Mouse (Mus musculus) limb, embryonic 12.5 days (tissue): Measurements from ENCODE around the gene Mgarp. TPM values are rescaled to one million over a fixed set of nuclear protein-coding genes. Genes with fewer than 3 reads are reported as not detected.

Source experiments
- ATAC-seq: fragments of 200-750 bp; cut with Nextera tagmentation; 2 replicates; pipeline ENCODE4 v1.8.0; 2017; ENCODE audit warnings: low read depth, moderate TSS enrichment; ENCODE audit not compliant: insufficient number of reproducible peaks, insufficient read depth, low FRiP score, low TSS enrichment
- H3K27ac ChIP-seq: fragments of 300-500 bp; sonication (generic); 2 replicates; pipeline ENCODE4 v1.5.1; 2016; ENCODE audit warnings: mild to moderate bottlenecking, moderate library complexity
- H3K27me3 ChIP-seq: fragments of 300-500 bp; sonication (generic); 2 replicates; pipeline ENCODE4 v1.6.1; 2016; ENCODE audit warnings: mild to moderate bottlenecking, moderate library complexity
- H3K36me3 ChIP-seq: fragments of 300-500 bp; sonication (generic); 2 replicates; pipeline ENCODE4 v1.6.1; 2016; ENCODE audit warnings: mild to moderate bottlenecking, moderate library complexity
- H3K4me1 ChIP-seq: fragments of 300-500 bp; sonication (generic); replicated peaks from 2 replicates; pipeline ENCODE4 v1.6.1; 2016
- H3K4me2 ChIP-seq: fragments of 300-500 bp; sonication (generic); 2 replicates; pipeline ENCODE4 v1.6.1; 2016; ENCODE audit warnings: mild to moderate bottlenecking, moderate library complexity
- H3K4me3 ChIP-seq: fragments of 300-500 bp; sonication (generic); replicated peaks from 2 replicates; pipeline ENCODE4 v1.5.1; 2016; ENCODE audit warnings: mild to moderate bottlenecking
- H3K9ac ChIP-seq: fragments of 300-500 bp; sonication (generic); replicated peaks from 2 replicates; pipeline ENCODE4 v1.6.1; 2016; ENCODE audit warnings: mild to moderate bottlenecking, moderate library complexity
- H3K9me3 ChIP-seq: fragments of 300-500 bp; sonication (generic); 2 replicates; pipeline ENCODE4 v1.6.1; 2016; ENCODE audit warnings: mild to moderate bottlenecking, moderate library complexity
- WGBS: fragments of 180-500 bp; shearing (Covaris S2); methylation state at CpG from one replicate; pipeline ENCODE4 v1.1.7; 2016; 5-methylcytosine and 5-hydroxymethylcytosine counted together
- polyA plus RNA-seq: library from polyadenylated mRNA; unstranded; fragments of >200 nt; fragmentation: Nextera tagmentation; extraction: Ambion mirVana; gene quantifications from 2 replicates; pipeline ENCODE4 v1.2.1, GENCODE M21; 2016

The Mgarp gene
- polyA plus RNA-seq, 1 experiment from 2014 or later = 3.8 TPM

GRCm38 (mm10) chr3:51339734-51340551 is 56.6 kb downstream of the Mgarp start:
- under 1% methylated on average over 109 of the region's 113 CpGs for WGBS
- H3K4me2 ChIP-seq = peak overlapping the region; percentile 85
- peak overlapping the region; percentile 95 for H3K4me3 ChIP-seq
- H3K36me3 ChIP-seq = no peaks in the 10 kb centered on the region
- H3K9me3 ChIP-seq = no peaks in the 10 kb centered on the region
- peaks cover 3% of the 10 kb centered on the region for H3K4me1 ChIP-seq
- peak; percentile 22; the same call in 1 of the 2 replicates for ATAC-seq
- peak overlapping the region; percentile 90 for H3K9ac ChIP-seq
- peak overlapping the region; percentile 98 for H3K27ac ChIP-seq
- H3K27me3 ChIP-seq = no peaks in the 10 kb centered on the region

- peak overlapping the region; percentile 95 for H3K4me3 ChIP-seq
- H3K36me3 ChIP-seq = no peaks in the 10 kb centered on the region
- peak overlapping the region; percentile 98; the same call in 1 of the 2 replicates for H3K27ac ChIP-seq
- H3K27me3 ChIP-seq = no peaks in the 10 kb centered on the region
- WGBS = 2% methylated on average over 9 of the region's 9 CpGs
- H3K9me3 ChIP-seq = no peaks in the 10 kb centered on the region
- H3K4me2 ChIP-seq = peak overlapping the region; percentile 85
- peak overlapping the region; percentile 90 for H3K9ac ChIP-seq
- ATAC-seq = no peak
- peaks cover 8% of the 10 kb centered on the region for H3K4me1 ChIP-seq
Observed at GRCm38 (mm10) chr3:51339378-51339733, 57.2 kb downstream of the Mgarp start.

Other genes starting within 250 kb of the Mgarp start
- gene Noct, start 172.3 kb downstream of the Mgarp start, polyA plus RNA-seq = 14.8 and 15.4 TPM in 2 replicates
- 56.6 and 59.3 TPM in 2 replicates for gene Elf2, start 56.1 kb downstream of the Mgarp start, polyA plus RNA-seq
- 737 and 751 TPM in 2 replicates for gene Ndufc1, start 12.2 kb upstream of the Mgarp start, polyA plus RNA-seq
- gene Naa15, start 18.4 kb upstream of the Mgarp start, polyA plus RNA-seq = 60.5 and 60.6 TPM in 2 replicates
- gene Rab33b, start 87.2 kb upstream of the Mgarp start, polyA plus RNA-seq = 23.9 and 24.2 TPM in 2 replicates
- gene Setd7, start 164.1 kb upstream of the Mgarp start, polyA plus RNA-seq = 4.8 and 5.2 TPM in 2 replicates